Mouse (Mus musculus): Measurements from ENCODE around the gene Kcnh8. TPM values are rescaled to one million over a fixed set of nuclear protein-coding genes. Genes with fewer than 3 reads are reported as not detected.

The Kcnh8 gene
- polyA plus RNA-seq, 1 experiment from 2014 or later = 1.9 TPM

- no peak overlapping the region for H3K27ac ChIP-seq (ENCODE audit: low read depth, low read length)
- H3K27me3 ChIP-seq (ENCODE audit: control insufficient read depth, insufficient read depth, low read length) = no peaks in the 10 kb centered on the region
- no peak overlapping the region for H3K4me3 ChIP-seq (ENCODE audit: low read depth, low read length)
- no peaks in the 10 kb centered on the region for H3K4me1 ChIP-seq (ENCODE audit: control insufficient read depth, insufficient read depth, low read length)
- H3K36me3 ChIP-seq (ENCODE audit: control insufficient read depth, insufficient read depth, low read length) = no peaks in the 10 kb centered on the region
- no peaks in the 10 kb centered on the region for H3K9me3 ChIP-seq (ENCODE audit: control insufficient read depth, low read length)
- H3K4me2 ChIP-seq = no peak overlapping the region
- H3K9ac ChIP-seq (ENCODE audit: low read length) = no peak overlapping the region
- ATAC-seq (ENCODE audit: low FRiP score) = no peak
- 75% methylated on average over 3 of the region's 3 CpGs for WGBS
- DNase-seq (ENCODE audit: low spot score, missing footprints) = no peak
These were observed 318.1 kb downstream of the Kcnh8 start for GRCm38 (mm10) chr17:52920519-52921106.

- no peaks in the 10 kb centered on the region for H3K4me1 ChIP-seq (ENCODE audit: control insufficient read depth, insufficient read depth, low read length)
- H3K27ac ChIP-seq (ENCODE audit: low read depth, low read length) = no peak overlapping the region
- H3K27me3 ChIP-seq (ENCODE audit: control insufficient read depth, insufficient read depth, low read length) = no peaks in the 10 kb centered on the region
- ATAC-seq (ENCODE audit: low FRiP score) (no peak), DNase-seq (ENCODE audit: low spot score, missing footprints) (no peak)
- H3K9ac ChIP-seq (ENCODE audit: low read length) = no peak overlapping the region
- H3K36me3 ChIP-seq (ENCODE audit: control insufficient read depth, insufficient read depth, low read length) = no peaks in the 10 kb centered on the region
- H3K4me2 ChIP-seq = no peak overlapping the region
- H3K4me3 ChIP-seq (ENCODE audit: low read depth, low read length) = no peak overlapping the region
- no peaks in the 10 kb centered on the region for H3K9me3 ChIP-seq (ENCODE audit: control insufficient read depth, low read length)
These were observed 341.5 kb downstream of the Kcnh8 start for GRCm38 (mm10) chr17:52943966-52944365.

- no peaks in the 10 kb centered on the region for H3K4me1 ChIP-seq (ENCODE audit: control insufficient read depth, insufficient read depth, low read length)
- no peak overlapping the region for H3K4me3 ChIP-seq (ENCODE audit: low read depth, low read length)
- WGBS = no CpG with 5 or more reads among the region's 1 CpGs
- H3K4me2 ChIP-seq = no peak overlapping the region
- no peaks in the 10 kb centered on the region for H3K9me3 ChIP-seq (ENCODE audit: control insufficient read depth, low read length)
- H3K27ac ChIP-seq (ENCODE audit: low read depth, low read length) = no peak overlapping the region
- ATAC-seq (ENCODE audit: low FRiP score) = no peak
- H3K9ac ChIP-seq (ENCODE audit: low read length) = no peak overlapping the region
- H3K36me3 ChIP-seq (ENCODE audit: control insufficient read depth, insufficient read depth, low read length) = no peaks in the 10 kb centered on the region
- no peaks in the 10 kb centered on the region for H3K27me3 ChIP-seq (ENCODE audit: control insufficient read depth, insufficient read depth, low read length)
- DNase-seq (ENCODE audit: low spot score, missing footprints) = no peak
These were observed 370.2 kb downstream of the Kcnh8 start for GRCm38 (mm10) chr17:52972735-52973134.

GRCm38 (mm10) chr17:52980958-52981357, 378.4 kb downstream of the Kcnh8 start:
- no peak overlapping the region for H3K27ac ChIP-seq (ENCODE audit: low read depth, low read length)
- WGBS = 94% methylated on average over 4 of the region's 4 CpGs
- ATAC-seq (ENCODE audit: low FRiP score) = no peak

More at GRCm38 (mm10) chr17:52980958-52981357, 378.4 kb downstream of the Kcnh8 start:
- H3K4me1 ChIP-seq (ENCODE audit: control insufficient read depth, insufficient read depth, low read length) = no peaks in the 10 kb centered on the region
- no peaks in the 10 kb centered on the region for H3K27me3 ChIP-seq (ENCODE audit: control insufficient read depth, insufficient read depth, low read length)
- H3K36me3 ChIP-seq (ENCODE audit: control insufficient read depth, insufficient read depth, low read length) = no peaks in the 10 kb centered on the region
- H3K9ac ChIP-seq (ENCODE audit: low read length) = no peak overlapping the region
- no peak for DNase-seq (ENCODE audit: low spot score, missing footprints)
- no peak overlapping the region for H3K4me3 ChIP-seq (ENCODE audit: low read depth, low read length)
- H3K9me3 ChIP-seq (ENCODE audit: control insufficient read depth, low read length) = no peaks in the 10 kb centered on the region
- no peak overlapping the region for H3K4me2 ChIP-seq
